Mouse (Mus musculus) lung, adult 2 months (tissue): ENCODE results near the gene Olfr788.

Experiments
- CTCF ChIP-seq: fragments of 200-500 bp; IDR thresholded peaks from 2 replicates; pipeline ENCODE4 v1.5.1; 2011; ENCODE audit warnings: mild to moderate bottlenecking, low read length, control low read depth; ENCODE audit not compliant: insufficient read depth
- POLR2A ChIP-seq: fragments of 200-500 bp; IDR thresholded peaks from 2 replicates; pipeline ENCODE4 v1.6.1; 2011; ENCODE audit warnings: low read depth, mild to moderate bottlenecking, control low read depth, low read length, borderline replicate concordance; ENCODE audit errors: extremely low read depth

- TF ChIP-seq CTCF (no peak), POLR2A (no peak)
Measured at GRCm38 (mm10) chr10:129461562-129461961, 9.2 kb upstream of the Olfr788 start, which contains the start of gene Olfr787.
